Mouse (Mus musculus): Measurements from ENCODE around the gene Rnf180. TPM values are rescaled to one million over a fixed set of nuclear protein-coding genes. Genes with fewer than 3 reads are reported as not detected.

The Rnf180 gene
- total and polyA plus RNA-seq, 3 experiments: 0.23 to 0.84 TPM; not detected in 1

GRCm38 (mm10) chr13:105188730-105189129 lies 105.9 kb downstream of the Rnf180 start:
- TF ChIP-seq POLR2AphosphoS5 (IDR thresholded peaks at IDR 0.05; ENCODE audit: borderline replicate concordance, low read depth, low read length) (no peak), KAT2A (conservative IDR thresholded peaks at IDR 0.05; ENCODE audit: low read depth, low read length) (no peak), RCOR1 (IDR thresholded peaks at IDR 0.05; ENCODE audit: low read depth, low read length) (no peak), ETS1 (IDR thresholded peaks at IDR 0.05; ENCODE audit: low read depth, low read length) (no peak), CHD1 (IDR thresholded peaks at IDR 0.05; ENCODE audit: low read depth, low read length) (no peak), SMC3 (IDR thresholded peaks at IDR 0.05; ENCODE audit: low read depth, low read length) (no peak), JUND (IDR thresholded peaks at IDR 0.05; ENCODE audit: low read depth, low read length) (no peak), ELF1 (IDR thresholded peaks at IDR 0.05; ENCODE audit: low read depth, low read length) (no peak), RAD21 (IDR thresholded peaks at IDR 0.05; ENCODE audit: low read depth, low read length) (no peak), MAX (IDR thresholded peaks at IDR 0.05; ENCODE audit: low read length) (no peak), ZNF384 (IDR thresholded peaks at IDR 0.05; ENCODE audit: low read depth, low read length) (no peak), CTCF (IDR thresholded peaks at IDR 0.05 in 2 of 3, conservative IDR thresholded peaks at IDR 0.05 in 1 of 3; ENCODE audit: control insufficient read depth in 1 of 3, insufficient read depth in 1 of 3, low read depth in 2 of 3, low read length in 3 of 3, poor library complexity in 1 of 3, severe bottlenecking in 1 of 3) (no peak), MAFK (IDR thresholded peaks at IDR 0.05; ENCODE audit: borderline replicate concordance, low read depth, low read length) (no peak), ZKSCAN1 (IDR thresholded peaks at IDR 0.05; ENCODE audit: low read depth, low read length) (no peak)

GRCm38 (mm10) chr13:105180781-105181180 lies 113.8 kb downstream of the Rnf180 start:
- no peak overlapping the region for H3K27ac ChIP-seq (ENCODE audit: control insufficient read depth, low read depth, low read length)
- TF ChIP-seq USF1 (IDR thresholded peaks at IDR 0.05; ENCODE audit: low read depth, low read length): no peak
- no peak for TF ChIP-seq GABPA (IDR thresholded peaks at IDR 0.05; ENCODE audit: low read depth, low read length)
- TF ChIP-seq MYB (IDR thresholded peaks at IDR 0.05; ENCODE audit: low read depth, low read length): no peak
- TF ChIP-seq TAL1 (IDR thresholded peaks at IDR 0.05; ENCODE audit: low read length): no peak
- no peak for TF ChIP-seq KAT2A (conservative IDR thresholded peaks at IDR 0.05; ENCODE audit: low read depth, low read length)
- TF ChIP-seq RCOR1 (IDR thresholded peaks at IDR 0.05; ENCODE audit: low read depth, low read length): no peak
- no peak for TF ChIP-seq MAFK (IDR thresholded peaks at IDR 0.05; ENCODE audit: borderline replicate concordance, low read depth, low read length)
- no peak for TF ChIP-seq ZMIZ1 (IDR thresholded peaks at IDR 0.05; ENCODE audit: low read depth, low read length)
- no peak for TF ChIP-seq CHD2 (IDR thresholded peaks at IDR 0.05; ENCODE audit: low read length)
- no peak for TF ChIP-seq MXI1 (IDR thresholded peaks at IDR 0.05; ENCODE audit: low read depth, low read length)
- no peak for TF ChIP-seq ZKSCAN1 (IDR thresholded peaks at IDR 0.05; ENCODE audit: low read depth, low read length)
- TF ChIP-seq HCFC1 (IDR thresholded peaks at IDR 0.05; ENCODE audit: low read depth, low read length): no peak
- no peak for TF ChIP-seq CHD1 (IDR thresholded peaks at IDR 0.05; ENCODE audit: low read depth, low read length)
- no peak for TF ChIP-seq TCF12 (IDR thresholded peaks at IDR 0.05; ENCODE audit: low read depth, low read length)
- TF ChIP-seq BHLHE40 (IDR thresholded peaks at IDR 0.05; ENCODE audit: borderline replicate concordance, low read depth, low read length): no peak
- no peak for TF ChIP-seq E2F4 (IDR thresholded peaks at IDR 0.05; ENCODE audit: borderline replicate concordance, low read depth, low read length)

More at GRCm38 (mm10) chr13:105188730-105189129, 105.9 kb downstream of the Rnf180 start:
- no peak for DNase-seq (ENCODE audit: low read depth, low spot score)
- Histone ChIP-seq H3K79me2 (ENCODE audit: control insufficient read depth, insufficient read depth, low read length, poor library complexity) (no peaks in the 10 kb centered on the region), H3K4me3 (ENCODE audit: control insufficient read depth in 1 of 2, insufficient read depth in 1 of 2, low read depth in 2 of 2, low read length in 2 of 2) (no peak overlapping the region), H3K27me3 (ENCODE audit: control insufficient read depth in 1 of 2, insufficient read depth in 2 of 2, low read length in 2 of 2) (no peaks in the 10 kb centered on the region), H3K27ac (ENCODE audit: control insufficient read depth, low read depth, low read length) (no peak overlapping the region), H3K9me3 (replicated peaks; ENCODE audit: insufficient read depth, low read length) (no peaks in the 10 kb centered on the region), H3K36me3 (ENCODE audit: control insufficient read depth in 1 of 2, insufficient read depth in 2 of 2, low read length in 2 of 2) (no peaks in the 10 kb centered on the region), H3K9ac (ENCODE audit: control insufficient read depth, low read depth, low read length, poor library complexity, severe bottlenecking) (no peak overlapping the region), H3K4me1 (ENCODE audit: control insufficient read depth in 1 of 2, insufficient read depth in 2 of 2, low read length in 2 of 2) (no peaks in the 10 kb centered on the region)

More at GRCm38 (mm10) chr13:105180781-105181180, 113.8 kb downstream of the Rnf180 start:
- Histone ChIP-seq H3K36me3 (ENCODE audit: control insufficient read depth in 1 of 2, insufficient read depth in 2 of 2, low read length in 2 of 2) (no peaks in the 10 kb centered on the region), H3K4me1 (ENCODE audit: control insufficient read depth in 1 of 2, insufficient read depth in 2 of 2, low read length in 2 of 2) (no peaks in the 10 kb centered on the region), H3K4me3 (ENCODE audit: control insufficient read depth in 1 of 2, insufficient read depth in 1 of 2, low read depth in 2 of 2, low read length in 2 of 2) (no peak overlapping the region), H3K27me3 (ENCODE audit: control insufficient read depth in 1 of 2, insufficient read depth in 2 of 2, low read length in 2 of 2) (no peaks in the 10 kb centered on the region), H3K79me2 (ENCODE audit: control insufficient read depth, insufficient read depth, low read length, poor library complexity) (no peaks in the 10 kb centered on the region), H3K9ac (ENCODE audit: control insufficient read depth, low read depth, low read length, poor library complexity, severe bottlenecking) (no peak overlapping the region), H3K9me3 (replicated peaks; ENCODE audit: insufficient read depth, low read length) (no peaks in the 10 kb centered on the region)
- DNase-seq (ENCODE audit: low read depth, low spot score): no peak

All from MEL (cell line).